In genomic region chr19:57016995-57017784, GRCm38 (mm10) we compare ENCODE assay signal across 12 mouse cellular contexts. TPM values are rescaled to one million over a fixed set of nuclear protein-coding genes. Genes with fewer than 3 reads are reported as not detected.
DNase-seq lines count a peak whose midpoint lies in the region; ATAC-seq and TF ChIP-seq lines count a peak whose summit lies in the region.
"Had no signal": no experiment of that assay in that cellular context is flagged by ENCODE, and none has a peak within 500 bp of the region (broad histone marks: within the 10 kb centered on the region; RNA-seq: fewer than 3 reads in every experiment).

No protein-coding gene starts in this region.

- H3K4me2 ChIP-seq in heart, embryonic 13.5 days, result peak overlapping the region; percentile 53
- H3K4me2 ChIP-seq in liver, postnatal 0 days (ENCODE audit: low read depth, low read length), result 0 out of 2 replicates have a peak overlapping the region, but pooled peaks have one; percentile 35

- no peaks in the 10 kb centered on the region for H3K9me3 ChIP-seq in heart, embryonic 13.5 days
- H3K9me3 ChIP-seq in liver, postnatal 0 days (ENCODE audit: low read length), result no peaks in the 10 kb centered on the region
- H3K9me3 ChIP-seq: forebrain, embryonic 10.5 days had no signal

- no peak for TF ChIP-seq EP300 in liver, postnatal 0 days (IDR thresholded peaks at IDR 0.05; ENCODE audit: low read depth)

- no peak for ATAC-seq in heart, embryonic 13.5 days (ENCODE audit: extremely low read depth, insufficient number of reproducible peaks, low FRiP score, low TSS enrichment)
- ATAC-seq in liver, postnatal 0 days, result no peak

- H3K4me1 ChIP-seq in kidney, adult 2 months (ENCODE audit: control insufficient read depth, insufficient read depth, low read length), result peaks cover 5% of the 10 kb centered on the region; the same call in 1 of the 2 replicates
- peaks cover 14% of the 10 kb centered on the region for H3K4me1 ChIP-seq in heart, embryonic 13.5 days
- H3K4me1 ChIP-seq in liver, postnatal 0 days (ENCODE audit: insufficient read depth), result peaks cover 5% of the 10 kb centered on the region; the same call in 1 of the 2 replicates

- DNase-seq in kidney, adult 2 months, result no peak
- DNase-seq in kidney, postnatal 36 days, result no peak
- DNase-seq in adipocyte (ENCODE audit: low spot score), result peak; percentile 87
- DNase-seq in liver, postnatal 0 days, result no peak
- DNase-seq in right cerebral cortex, postnatal 10 days (ENCODE audit: low spot score in 2 of 2), result no peak
- DNase-seq in urinary bladder, postnatal 25 days (ENCODE audit: low spot score), result no peak
- no peak for DNase-seq in ovary, postnatal 10 days (ENCODE audit: low spot score)
- DNase-seq: adrenal gland, adult 2 months; cerebellum, adult 9-10 months; thymus, postnatal 4 days had no signal

- H3K9ac ChIP-seq in heart, embryonic 13.5 days, result no peak overlapping the region
- H3K9ac ChIP-seq in liver, postnatal 0 days (replicated peaks), result no peak overlapping the region

- no peaks in the 10 kb centered on the region for H3K27me3 ChIP-seq in kidney, adult 2 months (replicated peaks; ENCODE audit: control insufficient read depth, insufficient read depth, low read length)
- no peaks in the 10 kb centered on the region; the same call in 1 of the 2 replicates for H3K27me3 ChIP-seq in heart, embryonic 13.5 days (replicated peaks)
- H3K27me3 ChIP-seq in liver, postnatal 0 days (ENCODE audit: insufficient read depth, low read length), result no peaks in the 10 kb centered on the region

- TF ChIP-seq CTCF in kidney, adult 2 months (conservative IDR thresholded peaks at IDR 0.05; ENCODE audit: insufficient read depth, insufficient read length, low read depth, low read length), result no peak
- TF ChIP-seq CTCF in liver, postnatal 0 days (IDR thresholded peaks at IDR 0.05; ENCODE audit: low read depth), result no peak

- H3K36me3 ChIP-seq in kidney, adult 2 months (ENCODE audit: control insufficient read depth, insufficient read depth, low read length), result no peaks in the 10 kb centered on the region
- no peaks in the 10 kb centered on the region for H3K36me3 ChIP-seq in heart, embryonic 13.5 days
- no peaks in the 10 kb centered on the region for H3K36me3 ChIP-seq in liver, postnatal 0 days (replicated peaks; ENCODE audit: insufficient read depth, low read length)
- H3K36me3 ChIP-seq: forebrain, embryonic 10.5 days had no signal

- 25% methylated on average over 15 of the region's 15 CpGs for WGBS in kidney, adult 2 months
- WGBS in heart, embryonic 13.5 days, result 41% methylated on average over 15 of the region's 15 CpGs
- WGBS in liver, postnatal 0 days (ENCODE audit: insufficient replicate concordance), result 19% methylated on average over 15 of the region's 15 CpGs

- H3K27ac ChIP-seq in kidney, adult 2 months (ENCODE audit: insufficient read depth, low read depth, low read length), result peak overlapping the region; percentile 19
- H3K27ac ChIP-seq in heart, embryonic 13.5 days (replicated peaks), result peak overlapping the region; percentile 53
- no peak overlapping the region for H3K27ac ChIP-seq in liver, postnatal 0 days (ENCODE audit: low read depth)
- H3K27ac ChIP-seq: forebrain, embryonic 10.5 days had no signal

- no peak for TF ChIP-seq POLR2A in kidney, adult 2 months (IDR thresholded peaks at IDR 0.05; ENCODE audit: low read depth, low read length)

- H3K4me3 ChIP-seq in kidney, adult 2 months (ENCODE audit: insufficient read depth, low read depth, low read length), result no peak overlapping the region
- peak overlapping the region; percentile 23; the same call in 1 of the 2 replicates for H3K4me3 ChIP-seq in heart, embryonic 13.5 days
- H3K4me3 ChIP-seq in liver, postnatal 0 days (ENCODE audit: low read depth, low read length), result no peak overlapping the region
- H3K4me3 ChIP-seq: forebrain, embryonic 10.5 days had no signal

RNA-seq across cellular contexts. Expression of gene Afap1l2, which starts 9.2 kb away (rescaled TPM):
- polyA plus RNA-seq in kidney, adult 2 months (2012; rRNA removed), result 9.2 and 10.1 TPM in 2 replicates
- 1.6 and 1.7 TPM in 2 replicates for polyA plus RNA-seq in heart, embryonic 13.5 days (2015; fragmentation: Nextera tagmentation; extraction: Ambion mirVana)
- 1.1 and 1.5 TPM in 2 replicates for polyA plus RNA-seq in liver, postnatal 0 days (2015; fragmentation: Nextera tagmentation; extraction: Ambion mirVana)
